Mouse (Mus musculus) monocyte, adult 2 months (primary cell): ENCODE results near the gene Gm45711.
A peak's percentile ranks its signal among the peaks of the same experiment; 100 is the strongest.
"Not testable (repeated sequence)": the region's sequence is repeated elsewhere in the genome, so short reads cannot be mapped to it uniquely, and the experiment has no call there.

Source experiments
- DNase-seq, 2 experiments: peaks; one replicate each; pipeline ENCODE4 v3.0.0; 2022; ENCODE audit warnings: low spot score in 2 of 2, low read depth in 1 of 2

Gm45711 gene

GRCm38 (mm10) chr8:104321930-104322329, 12.0 kb upstream of the Gm45711 start, which contains the start of gene Cmtm2b:
Gene Cmtm2b, plus strand, starts transcription at chr8:104322230.
- DNase-seq: not testable (repeated sequence)

GRCm38 (mm10) chr8:104321267-104321666, 11.4 kb upstream of the Gm45711 start, which contains the start of gene Gm11020:
Gene Gm11020, plus strand, starts transcription at chr8:104321567.
- DNase-seq: not testable (repeated sequence)

- DNase-seq: no peak
These were observed 3.4 kb upstream of the Gm45711 start for GRCm38 (mm10) chr8:104313311-104313710.

GRCm38 (mm10) chr8:104312023-104312422, 2.1 kb upstream of the Gm45711 start:
- not testable (repeated sequence) for DNase-seq

GRCm38 (mm10) chr8:104308341-104308740, 1.5 kb downstream of the Gm45711 start:
- not testable (repeated sequence) for DNase-seq

- DNase-seq: no peak
These were observed 4.9 kb downstream of the Gm45711 start for GRCm38 (mm10) chr8:104304962-104305361.

GRCm38 (mm10) chr8:104302536-104302935, 7.3 kb downstream of the Gm45711 start:
- not testable (repeated sequence) for DNase-seq

GRCm38 (mm10) chr8:104301577-104301976, 8.3 kb downstream of the Gm45711 start:
- DNase-seq: not testable (repeated sequence)

GRCm38 (mm10) chr8:104294396-104294795, 15.5 kb downstream of the Gm45711 start:
- no peak for DNase-seq

GRCm38 (mm10) chr8:104293081-104293480, 16.8 kb downstream of the Gm45711 start, which contains the start of gene Cmtm2a:
Gene Cmtm2a, minus strand, starts transcription at chr8:104293181.
- DNase-seq: not testable (repeated sequence)

GRCm38 (mm10) chr8:104268937-104269440, 40.9 kb downstream of the Gm45711 start:
- DNase-seq: no peak

GRCm38 (mm10) chr8:104268368-104268767, 41.5 kb downstream of the Gm45711 start:
- no peak for DNase-seq

GRCm38 (mm10) chr8:104264271-104264935, 45.5 kb downstream of the Gm45711 start:
- not testable (repeated sequence) for DNase-seq

GRCm38 (mm10) chr8:104261802-104262201, 48.1 kb downstream of the Gm45711 start:
- not testable (repeated sequence) for DNase-seq

GRCm38 (mm10) chr8:104253016-104253415, 56.9 kb downstream of the Gm45711 start:
- DNase-seq: peak in 1 of 2 experiments; percentile 39

- no peak for DNase-seq
These were observed 58.4 kb downstream of the Gm45711 start for GRCm38 (mm10) chr8:104251461-104251860.

- peak; percentile 20 to 63 for DNase-seq
These were observed 59.2 kb downstream of the Gm45711 start, which contains the start of gene Cklf for GRCm38 (mm10) chr8:104250439-104251367. Gene Cklf, plus strand, starts transcription at chr8:104250861.

- DNase-seq: no peak
These were observed 60.4 kb downstream of the Gm45711 start for GRCm38 (mm10) chr8:104249442-104249996.

- peak; percentile 20 to 53 for DNase-seq
These were observed 61.6 kb downstream of the Gm45711 start, which contains the start of gene Tk2 for GRCm38 (mm10) chr8:104248276-104248675. Gene Tk2, minus strand, starts transcription at chr8:104248558.

GRCm38 (mm10) chr8:104247908-104248275, 62.0 kb downstream of the Gm45711 start:
- DNase-seq: no peak
